Mouse (Mus musculus) liver, embryonic 14.5 days (tissue): ENCODE data around the gene Olfr308.

Source experiments
- CTCF ChIP-seq: IDR thresholded peaks from 2 replicates; pipeline ENCODE4 v1.5.1; 2016; ENCODE audit warnings: antibody characterized with exemption, low read depth, control low read depth
- EP300 ChIP-seq: IDR thresholded peaks from 2 replicates; pipeline ENCODE4 v1.6.1; 2016; ENCODE audit warnings: antibody characterized with exemption, low read depth

DNA sequence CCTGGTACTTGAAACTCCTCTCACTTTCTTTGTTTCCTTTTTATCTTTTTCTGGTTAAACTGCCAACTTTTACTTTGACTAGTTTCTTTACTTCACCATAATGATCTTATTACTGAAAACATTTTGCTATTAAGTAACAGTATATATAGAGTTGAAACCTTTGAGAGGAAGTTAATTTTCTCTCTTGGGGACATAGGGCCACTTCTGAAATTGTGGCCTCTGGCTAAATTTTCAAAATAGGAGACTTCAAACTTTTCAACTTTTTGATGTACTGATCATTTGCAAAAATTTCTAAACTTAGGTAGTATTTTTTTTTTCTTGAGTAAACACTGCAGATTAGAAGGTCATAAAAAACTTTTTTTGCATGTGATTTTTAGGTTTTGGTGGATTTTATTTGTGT is at the start of gene Olfr308:
- TF ChIP-seq CTCF (no peak), EP300 (no peak)
